In genomic region chr13:90886568-90886983, GRCm38 (mm10) we compare ENCODE assay signal across 8 mouse cellular contexts. TPM values are rescaled to one million over a fixed set of nuclear protein-coding genes. Genes with fewer than 3 reads are reported as not detected.
A peak's percentile ranks its signal among the peaks of the same experiment; 100 is the strongest.
DNase-seq lines count a peak whose midpoint lies in the region; ATAC-seq and TF ChIP-seq lines count a peak whose summit lies in the region.

No protein-coding gene starts in this region.

- no peaks in the 10 kb centered on the region for H3K9me3 ChIP-seq in embryonic facial prominence, embryonic 10.5 days
- H3K9me3 ChIP-seq in intestine, postnatal 0 days (ENCODE audit: control insufficient read depth) = no peaks in the 10 kb centered on the region
- H3K9me3 ChIP-seq in limb, embryonic 10.5 days (replicated peaks) = no peaks in the 10 kb centered on the region
- no peaks in the 10 kb centered on the region for H3K9me3 ChIP-seq in midbrain, embryonic 12.5 days

- no peaks in the 10 kb centered on the region for H3K27me3 ChIP-seq in embryonic facial prominence, embryonic 10.5 days (replicated peaks; ENCODE audit: low read depth, poor library complexity, severe bottlenecking)
- no peaks in the 10 kb centered on the region for H3K27me3 ChIP-seq in intestine, postnatal 0 days (replicated peaks; ENCODE audit: control insufficient read depth, insufficient read depth, low read length)
- H3K27me3 ChIP-seq in limb, embryonic 10.5 days (ENCODE audit: low read depth, poor library complexity, severe bottlenecking) = 0 out of 2 replicates have a peak, but pooled peaks cover 6% of the 10 kb centered on the region
- 0 out of 2 replicates have a peak, but pooled peaks cover 11% of the 10 kb centered on the region for H3K27me3 ChIP-seq in midbrain, embryonic 12.5 days

- H3K4me2 ChIP-seq in intestine, postnatal 0 days (replicated peaks; ENCODE audit: low read depth) = peak overlapping the region; percentile 72
- peak overlapping the region; percentile 61 for H3K4me2 ChIP-seq in midbrain, embryonic 12.5 days (replicated peaks)

- ATAC-seq in intestine, postnatal 0 days = peak; percentile 68
- ATAC-seq in midbrain, embryonic 12.5 days (ENCODE audit: low FRiP score, low read depth) = peak; percentile 74

- peak overlapping the region; percentile 55 for H3K4me3 ChIP-seq in embryonic facial prominence, embryonic 10.5 days
- H3K4me3 ChIP-seq in intestine, postnatal 0 days (ENCODE audit: low read depth, low read length) = peak overlapping the region; percentile 36
- H3K4me3 ChIP-seq in limb, embryonic 10.5 days = peak overlapping the region; percentile 52
- H3K4me3 ChIP-seq in midbrain, embryonic 12.5 days = peak overlapping the region; percentile 39

- DNase-seq in heart, adult 18-20 months = peak; percentile 55 to 81
- DNase-seq in heart, adult 11 months = no peak
- peak; percentile 79 for DNase-seq in embryonic facial prominence, embryonic 10.5 days (ENCODE audit: low spot score)
- peak; percentile 38 to 61 for DNase-seq in gastrocnemius, postnatal 4 days (ENCODE audit: low spot score in 2 of 2)
- DNase-seq in limb, embryonic 10.5 days (ENCODE audit: low spot score) = peak; percentile 80
- peak; percentile 21 for DNase-seq in spleen, adult 12 weeks (ENCODE audit: low spot score)

- no peaks in the 10 kb centered on the region for H3K36me3 ChIP-seq in embryonic facial prominence, embryonic 10.5 days (replicated peaks)
- H3K36me3 ChIP-seq in intestine, postnatal 0 days (ENCODE audit: control insufficient read depth, insufficient read depth) = no peaks in the 10 kb centered on the region
- H3K36me3 ChIP-seq in limb, embryonic 10.5 days = no peaks in the 10 kb centered on the region
- H3K36me3 ChIP-seq in midbrain, embryonic 12.5 days = no peaks in the 10 kb centered on the region

- H3K27ac ChIP-seq in embryonic facial prominence, embryonic 10.5 days (replicated peaks) = 0 out of 2 replicates have a peak overlapping the region, but pooled peaks have one; percentile 30
- no peak overlapping the region for H3K27ac ChIP-seq in intestine, postnatal 0 days (ENCODE audit: low read depth, low read length)
- peak overlapping the region; percentile 30; the same call in 1 of the 2 replicates for H3K27ac ChIP-seq in limb, embryonic 10.5 days
- H3K27ac ChIP-seq in midbrain, embryonic 12.5 days (replicated peaks) = no peak overlapping the region

- H3K9ac ChIP-seq in intestine, postnatal 0 days (ENCODE audit: low read depth, low read length) = no peak overlapping the region
- H3K9ac ChIP-seq in midbrain, embryonic 12.5 days (replicated peaks) = no peak overlapping the region

- under 1% methylated on average over 18 of the region's 18 CpGs for WGBS in embryonic facial prominence, embryonic 10.5 days
- under 1% methylated on average over 18 of the region's 18 CpGs for WGBS in intestine, postnatal 0 days
- WGBS in limb, embryonic 10.5 days = 1% methylated on average over 18 of the region's 18 CpGs
- WGBS in midbrain, embryonic 12.5 days = under 1% methylated on average over 18 of the region's 18 CpGs

- TF ChIP-seq CTCF in intestine, postnatal 0 days (IDR thresholded peaks at IDR 0.05; ENCODE audit: low read depth) = peak; percentile 82

- H3K4me1 ChIP-seq in embryonic facial prominence, embryonic 10.5 days = peaks cover 10% of the 10 kb centered on the region
- no peaks in the 10 kb centered on the region for H3K4me1 ChIP-seq in intestine, postnatal 0 days (replicated peaks; ENCODE audit: control insufficient read depth, insufficient read depth, low read length)
- peaks cover 13% of the 10 kb centered on the region for H3K4me1 ChIP-seq in limb, embryonic 10.5 days
- 0 out of 2 replicates have a peak, but pooled peaks cover 7% of the 10 kb centered on the region for H3K4me1 ChIP-seq in midbrain, embryonic 12.5 days

RNA-seq across cellular contexts. Expression of gene Atp6ap1l, which starts 18.6 kb away (rescaled TPM):
- total RNA-seq in heart, adult 18-20 months (2021) = not detected
- 0.59 TPM in 1 of 2 replicates, not detected in the other for polyA plus RNA-seq in embryonic facial prominence, embryonic 10.5 days (2016; fragmentation: Nextera tagmentation; extraction: Ambion mirVana)
- not detected for total RNA-seq in gastrocnemius, postnatal 4 days (2021)
- not detected in 2 replicates for polyA plus RNA-seq in intestine, postnatal 0 days (2015; fragmentation: Nextera tagmentation; extraction: Ambion mirVana)
- polyA plus RNA-seq in limb, embryonic 10.5 days (2016; fragmentation: Nextera tagmentation; extraction: Ambion mirVana) = 0.30 TPM in 1 of 2 replicates, not detected in the other
- polyA plus RNA-seq in midbrain, embryonic 12.5 days (2016; fragmentation: Nextera tagmentation; extraction: Ambion mirVana) = not detected in 2 replicates

RNA-seq across cellular contexts. Expression of gene Rps23, which starts 36.2 kb away (rescaled TPM):
- total RNA-seq in heart, adult 18-20 months (2021) = 100 to 1,000 TPM; 170 to 197 TPM
- polyA plus RNA-seq in embryonic facial prominence, embryonic 10.5 days (2016; fragmentation: Nextera tagmentation; extraction: Ambion mirVana) = 201 and 216 TPM in 2 replicates
- total RNA-seq in gastrocnemius, postnatal 4 days (2021) = 100 to 1,000 TPM; 466 to 502 TPM
- 200 and 221 TPM in 2 replicates for polyA plus RNA-seq in intestine, postnatal 0 days (2015; fragmentation: Nextera tagmentation; extraction: Ambion mirVana)
- 214 and 252 TPM in 2 replicates for polyA plus RNA-seq in limb, embryonic 10.5 days (2016; fragmentation: Nextera tagmentation; extraction: Ambion mirVana)
- 168 and 207 TPM in 2 replicates for polyA plus RNA-seq in midbrain, embryonic 12.5 days (2016; fragmentation: Nextera tagmentation; extraction: Ambion mirVana)

Comparison
In these comparisons a context has a peak if more than half of its experiments do, and no peak if none do; other contexts are left out.
1. H3K27ac ChIP-seq: peak in embryonic facial prominence, embryonic 10.5 days (single experiment) and limb, embryonic 10.5 days (single experiment); none in intestine, postnatal 0 days (single experiment) and midbrain, embryonic 12.5 days (single experiment).
2. Peak in every context shown above with its lines, with median percentiles within 50 percentile points of each other: H3K4me3 ChIP-seq.